Mouse (Mus musculus) kidney, adult 2 months (tissue): ENCODE data around the gene Ppip5k1.

Source experiments
- CTCF ChIP-seq: fragments of 200-500 bp; conservative IDR thresholded peaks from 2 replicates; pipeline ENCODE4 v1.5.1; 2011; ENCODE audit warnings: low read depth, mild to moderate bottlenecking, control low read depth, low read length, moderate library complexity, mixed read lengths; ENCODE audit not compliant: insufficient read depth, insufficient read length
- POLR2A ChIP-seq: fragments of 200-500 bp; IDR thresholded peaks from one replicate; pipeline ENCODE4 v1.6.1; 2011; ENCODE audit warnings: low read depth, low read length, control low read depth

DNA sequence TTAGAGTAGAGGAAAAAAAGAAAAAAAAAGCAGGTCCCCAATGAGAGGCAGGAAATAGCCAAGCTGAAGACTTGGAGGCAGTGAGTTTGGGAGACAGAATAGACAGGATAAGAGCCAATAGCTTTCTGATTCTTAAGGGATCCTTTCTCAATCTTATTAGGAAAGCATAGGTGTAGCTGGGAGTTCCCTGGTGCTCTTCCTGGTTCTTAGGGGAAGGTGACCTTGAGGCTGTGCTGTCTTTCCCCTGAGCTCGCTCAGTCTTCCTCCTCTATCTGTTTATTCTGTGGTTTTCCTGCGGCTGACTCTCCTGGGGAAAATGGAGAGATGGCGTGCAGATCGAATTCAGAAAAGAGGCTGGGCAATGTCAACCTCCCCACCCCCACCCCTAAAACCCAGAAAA lies 2.8 kb upstream of the Ppip5k1 start:
- TF ChIP-seq CTCF = no peak
- TF ChIP-seq POLR2A = no peak
